Mouse (Mus musculus) monocyte, adult 2 months (primary cell): ENCODE results near the gene Fam163b.

Source experiments
- DNase-seq, 2 experiments: peaks; one replicate each; pipeline ENCODE4 v3.0.0; 2022; ENCODE audit warnings: low spot score in 2 of 2, low read depth in 1 of 2

Gene Fam163b

DNA sequence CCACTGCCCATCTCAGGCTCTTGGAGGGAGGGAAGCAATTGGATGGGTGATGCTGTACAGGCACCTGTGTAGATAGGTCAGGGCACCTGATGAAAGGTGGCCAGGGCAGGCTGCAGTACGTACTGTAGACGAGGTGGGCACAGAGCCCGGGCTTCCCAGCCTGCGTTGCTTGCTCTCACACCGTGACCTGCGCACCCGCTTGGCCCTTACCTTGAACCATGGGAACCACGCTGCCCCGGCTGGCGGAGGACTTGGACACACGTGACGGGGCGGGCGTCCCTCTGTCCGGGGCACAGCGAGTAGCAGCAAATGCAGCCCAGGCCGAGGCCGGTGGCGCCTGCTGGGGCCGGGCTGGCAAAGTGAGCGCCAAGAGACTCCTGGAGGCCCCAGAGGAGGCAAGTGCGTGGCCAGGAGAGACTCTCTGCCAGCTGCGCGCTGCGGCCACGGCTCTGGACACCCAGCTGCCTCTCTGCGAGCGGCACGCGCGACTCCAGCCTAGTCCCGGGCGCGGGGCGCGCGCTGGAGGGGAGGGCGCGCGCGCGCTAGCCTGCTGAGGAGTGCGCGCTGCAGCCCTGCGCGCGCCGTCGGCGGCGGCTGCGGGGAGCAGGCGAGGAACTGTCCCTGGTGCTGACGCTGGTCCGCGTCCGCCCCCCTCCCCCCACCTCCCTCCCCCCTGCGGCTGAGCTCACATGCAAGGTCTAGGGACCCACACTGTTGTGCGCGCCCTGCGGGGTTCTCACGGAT lies at the start of gene Fam163b:
TSS of gene Fam163b (minus strand) at position 542 of the 744 bp plus-strand sequence.
- DNase-seq, result no peak

DNA sequence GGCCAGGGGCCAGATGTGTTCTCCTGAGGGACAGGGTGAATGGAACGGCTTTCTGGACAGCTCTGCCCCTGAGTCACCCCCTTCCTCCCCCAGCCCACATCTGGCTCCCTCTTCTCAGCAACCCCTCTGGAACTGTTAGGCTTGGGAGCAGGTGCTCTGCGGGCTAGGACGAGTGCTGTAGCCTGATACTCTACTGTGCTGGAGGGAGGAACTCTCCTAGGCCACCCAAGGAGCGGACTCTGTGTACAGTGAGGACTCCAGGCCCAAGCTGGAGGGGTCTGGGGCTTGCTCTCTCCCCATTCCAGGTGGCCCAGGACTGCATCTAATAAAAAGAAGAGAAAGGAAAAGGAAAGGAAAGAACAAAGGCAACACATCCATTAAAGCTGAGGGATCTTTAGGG lies 47.7 kb upstream of the Fam163b start:
- DNase-seq, result no peak

DNA sequence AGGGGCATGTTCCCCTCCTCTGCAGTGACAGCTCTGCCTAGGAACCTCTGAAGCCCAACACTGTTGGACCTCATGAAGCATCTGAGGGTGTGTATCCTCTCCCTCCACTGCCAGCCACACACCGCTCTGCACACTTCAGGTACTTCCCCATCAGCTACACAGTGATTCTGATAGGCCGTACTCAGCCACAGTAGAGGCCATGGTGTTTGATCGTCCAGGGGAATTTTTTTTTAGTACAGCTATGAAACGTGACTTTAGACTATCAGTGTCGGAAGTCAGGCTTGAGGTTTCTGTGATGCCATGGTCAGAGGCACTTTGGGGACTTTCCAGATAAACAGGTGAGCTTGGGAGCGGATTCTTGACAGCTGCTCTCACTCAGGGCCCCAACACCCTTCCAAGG lies 45.2 kb upstream of the Fam163b start:
- DNase-seq, result no peak

DNA sequence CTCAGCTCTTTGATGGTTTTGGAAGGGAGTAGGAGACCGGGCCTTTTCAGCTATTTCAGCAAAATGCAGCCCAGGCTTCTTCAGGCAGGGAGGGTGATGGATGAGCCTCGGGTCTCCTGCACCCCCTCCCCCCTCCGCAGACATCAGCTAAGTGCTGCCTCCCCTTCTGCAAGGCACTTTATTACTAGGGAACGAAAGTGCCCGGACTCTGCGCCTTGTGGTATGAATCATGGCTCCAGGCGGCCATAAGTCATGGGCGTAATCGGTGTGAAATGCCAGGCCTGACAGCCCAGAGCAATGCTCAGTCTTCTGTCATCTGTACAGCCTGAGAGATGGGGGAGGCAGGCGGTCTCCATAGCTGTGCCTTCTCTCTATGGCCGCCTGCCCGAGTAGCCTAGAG lies 41.4 kb upstream of the Fam163b start:
- DNase-seq, result no peak

DNA sequence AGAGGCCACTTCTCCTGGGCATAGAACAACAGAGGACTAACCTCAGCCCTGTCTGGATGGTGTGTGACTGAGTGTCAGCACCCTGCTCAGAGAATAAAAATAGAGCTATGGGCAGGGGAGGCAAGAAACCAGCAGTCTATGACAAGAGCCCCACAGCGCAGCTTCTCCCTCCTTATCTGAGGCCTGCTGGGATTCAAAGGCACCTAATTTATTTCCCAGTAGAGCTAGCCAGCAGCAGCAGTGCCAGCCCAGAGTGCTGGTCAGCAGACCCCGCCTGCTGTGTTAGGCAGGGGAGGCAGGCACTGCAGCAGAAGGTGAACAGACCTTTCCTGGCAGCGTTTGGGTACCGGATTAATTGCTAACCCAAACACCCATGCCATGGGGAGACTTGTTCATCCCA lies 39.6 kb upstream of the Fam163b start:
- DNase-seq, result no peak

DNA sequence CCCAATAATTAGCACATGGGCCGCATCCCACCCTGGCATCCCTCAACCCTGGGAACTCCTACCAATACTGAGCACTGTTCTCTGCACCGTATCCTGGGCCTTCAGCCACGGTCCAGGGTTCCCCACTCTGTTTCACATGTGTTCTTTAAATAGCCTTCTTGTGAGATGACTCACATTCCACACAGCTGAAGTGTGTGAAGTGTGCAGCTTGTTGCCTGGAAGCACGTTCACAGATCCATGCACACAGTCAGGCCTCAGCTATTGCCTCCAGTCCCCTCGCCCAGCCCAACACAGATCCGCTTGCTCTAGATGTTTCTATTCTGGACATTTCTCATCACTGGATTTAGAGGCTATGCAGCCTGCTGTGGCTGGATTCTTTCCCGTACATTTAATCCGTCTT lies 36.8 kb upstream of the Fam163b start:
- DNase-seq, result no peak

DNA sequence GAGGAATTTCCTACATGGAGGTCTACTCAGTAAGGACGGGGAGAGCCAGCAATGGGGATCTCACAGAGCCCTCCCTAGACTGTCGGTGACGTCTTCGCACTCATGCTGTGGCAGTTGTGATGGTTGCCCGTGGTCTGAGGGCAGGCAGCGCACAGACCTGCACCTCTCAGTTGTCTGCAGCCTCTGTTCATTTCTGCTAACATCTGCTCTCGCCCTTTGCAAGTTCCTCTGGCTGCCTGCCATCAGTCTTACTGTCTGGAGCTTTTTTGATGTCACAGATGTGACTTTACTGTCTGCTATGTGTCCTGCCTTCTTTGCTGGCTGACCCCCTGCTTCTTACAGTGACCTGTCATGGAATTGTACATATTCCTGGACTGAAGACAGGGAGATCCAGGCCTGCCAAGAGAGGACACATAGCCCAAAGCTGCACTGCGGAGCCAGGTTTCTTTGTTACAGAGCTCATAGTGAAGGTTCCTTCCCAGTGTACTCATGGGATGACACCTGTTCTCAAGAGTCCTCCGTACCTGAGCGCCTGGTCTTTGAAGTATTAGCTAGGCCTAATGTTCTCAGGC lies 33.5 kb upstream of the Fam163b start:
- no peak for DNase-seq

DNA sequence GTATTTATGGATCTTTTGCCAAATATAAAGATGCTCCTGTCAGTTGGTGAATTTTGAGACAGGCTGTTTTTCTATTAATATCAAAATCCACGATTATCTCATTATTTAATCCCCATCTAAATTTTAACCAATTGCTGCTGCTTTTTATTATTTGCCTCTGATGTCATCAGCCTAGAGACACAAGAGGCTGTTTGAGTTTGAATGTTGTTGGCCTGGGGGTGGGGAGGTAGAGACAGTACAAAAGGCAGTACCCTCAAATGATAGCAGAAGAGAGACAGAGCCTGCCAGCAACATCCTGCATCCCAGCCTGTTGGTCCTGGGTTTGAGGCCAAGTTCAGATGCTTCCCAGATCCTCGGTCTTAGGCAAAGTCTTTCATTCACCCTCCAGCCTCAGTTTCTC lies 32.0 kb upstream of the Fam163b start:
- no peak for DNase-seq

DNA sequence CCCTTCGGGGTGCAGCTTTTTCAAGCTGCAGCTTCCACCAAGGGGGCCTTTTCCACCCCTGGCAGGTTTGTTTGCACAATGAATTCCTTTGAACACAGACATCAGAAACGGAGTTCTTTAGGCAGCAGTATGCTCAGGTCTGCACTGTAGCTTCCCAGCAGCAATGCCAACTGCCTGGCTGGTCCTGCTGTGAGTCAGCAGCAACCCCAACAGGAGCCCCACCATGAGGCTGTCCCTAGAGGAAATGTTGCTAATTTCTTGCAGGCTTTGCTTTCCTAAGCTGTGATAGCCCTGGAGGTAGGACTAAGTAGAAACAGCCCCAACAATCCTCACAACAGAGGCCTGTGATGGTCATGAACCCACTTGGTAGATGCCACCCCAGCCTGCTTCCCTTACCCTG lies 24.7 kb upstream of the Fam163b start:
- DNase-seq, result no peak

DNA sequence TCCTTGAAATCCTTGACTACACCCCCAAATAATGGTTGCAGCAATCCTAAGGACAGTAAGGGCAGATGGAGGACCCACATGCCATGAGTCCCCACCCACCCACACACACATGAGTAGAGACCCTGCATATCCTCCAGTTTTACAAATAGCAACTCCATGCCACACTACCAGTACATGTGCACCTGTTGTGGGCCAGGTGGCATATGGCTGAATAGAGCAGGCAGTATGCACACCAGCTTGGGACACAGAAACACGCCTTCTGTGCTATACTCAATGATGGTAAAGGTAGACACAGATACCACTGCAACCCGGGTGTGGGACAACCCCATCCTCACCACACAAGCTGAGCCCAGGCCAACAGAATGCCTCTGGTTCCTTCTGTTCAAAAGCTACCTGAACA lies 23.8 kb upstream of the Fam163b start:
- no peak for DNase-seq

DNA sequence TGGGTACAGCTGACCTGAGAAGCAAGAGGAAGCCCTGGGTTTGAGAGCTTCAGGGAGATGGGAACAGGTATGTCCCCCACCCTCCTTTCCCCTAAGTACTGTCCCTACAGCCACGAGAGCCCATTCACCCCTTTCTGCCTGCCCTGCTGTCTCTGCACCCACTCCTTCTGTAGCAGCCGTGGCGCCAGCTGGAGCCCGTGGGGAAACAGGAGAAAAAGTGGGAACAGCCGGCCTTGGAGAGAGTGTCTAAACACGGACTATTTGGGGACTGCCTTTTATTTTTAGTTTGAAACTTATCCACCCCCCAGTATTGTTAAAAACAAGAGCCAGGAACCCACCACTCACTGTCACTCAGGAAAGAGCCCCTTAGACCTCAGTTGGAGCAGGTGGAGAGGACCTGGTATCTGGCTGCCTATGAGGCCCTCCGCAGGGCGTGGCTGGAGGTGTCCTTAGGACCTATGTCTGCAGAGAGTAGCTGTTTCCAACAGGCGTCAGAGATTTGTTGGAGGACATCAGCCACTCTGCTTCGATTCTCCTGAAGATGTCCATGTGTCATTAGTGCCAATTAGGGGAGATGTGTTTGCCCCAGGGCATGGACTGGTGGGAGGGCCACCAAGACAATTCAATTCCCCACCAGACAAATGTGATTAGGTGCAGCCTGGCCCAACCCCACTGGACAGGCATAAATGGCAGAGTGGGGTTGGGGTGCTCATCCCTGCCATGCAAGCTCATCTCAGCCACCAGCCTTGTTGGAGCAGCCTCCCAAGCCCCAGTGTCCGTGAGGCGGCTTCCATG lies 22.7 kb upstream of the Fam163b start, which contains the start of gene Dbh:
TSS of gene Dbh (plus strand) at position 438 of the 795 bp plus-strand sequence.
- no peak for DNase-seq

DNA sequence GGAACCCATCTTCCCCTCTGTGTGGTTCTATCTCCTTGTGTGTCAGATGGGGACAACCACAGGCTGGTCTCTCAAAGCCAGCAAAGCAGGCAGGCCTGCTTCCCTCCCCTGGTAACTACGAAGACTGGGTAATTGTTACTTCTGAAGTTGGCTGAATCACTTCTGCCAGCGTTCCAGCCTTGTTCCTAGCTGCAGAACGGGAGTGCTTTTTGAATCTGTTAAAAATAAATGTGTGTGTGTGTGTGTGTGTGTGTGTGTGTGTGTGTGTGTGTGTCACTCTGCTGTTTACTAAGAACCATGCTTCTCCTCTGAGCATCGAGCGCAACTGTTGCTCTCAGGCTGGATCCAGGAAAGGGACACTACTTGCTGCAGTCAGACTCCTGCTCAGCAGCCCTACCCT lies 21.6 kb upstream of the Fam163b start:
- DNase-seq, result no peak

DNA sequence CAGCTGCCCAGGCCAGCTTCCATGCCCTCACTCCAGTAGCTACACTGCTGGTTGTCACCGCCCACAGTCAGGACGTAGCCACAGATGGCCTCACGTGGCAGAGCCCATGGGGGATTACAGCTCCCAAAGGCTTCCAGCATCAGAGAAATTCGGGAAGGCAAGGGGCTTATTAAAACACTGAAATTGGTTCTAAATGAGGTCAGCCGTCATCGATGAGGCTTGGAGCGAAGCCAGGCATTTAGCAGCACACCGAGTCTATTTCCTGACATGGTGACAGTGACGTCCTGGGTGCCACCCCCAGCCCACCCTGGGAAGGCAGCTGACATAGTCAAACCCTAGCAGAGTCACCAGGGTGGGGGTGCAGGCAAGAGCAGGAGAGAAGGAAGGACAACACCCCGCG lies 20.4 kb upstream of the Fam163b start:
- DNase-seq, result no peak

DNA sequence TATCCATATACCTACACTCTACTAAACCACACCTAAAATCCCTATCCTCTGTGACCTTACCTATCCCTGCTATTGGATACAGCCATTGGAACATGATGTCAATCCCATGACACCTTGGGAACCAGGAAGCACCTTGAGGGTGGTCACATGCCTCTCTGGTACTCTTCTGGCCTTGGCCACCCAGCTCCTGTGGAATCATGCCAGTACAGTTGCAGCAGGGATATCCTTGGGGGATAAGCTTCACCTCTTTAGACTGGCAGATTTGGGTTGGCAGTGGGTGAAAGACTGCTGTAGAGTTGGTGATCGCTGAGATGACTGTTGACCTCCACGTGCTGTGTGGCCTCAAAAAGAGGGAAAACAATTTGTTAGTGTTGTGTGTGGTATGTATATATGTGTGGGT lies 19.2 kb upstream of the Fam163b start:
- DNase-seq, result no peak

DNA sequence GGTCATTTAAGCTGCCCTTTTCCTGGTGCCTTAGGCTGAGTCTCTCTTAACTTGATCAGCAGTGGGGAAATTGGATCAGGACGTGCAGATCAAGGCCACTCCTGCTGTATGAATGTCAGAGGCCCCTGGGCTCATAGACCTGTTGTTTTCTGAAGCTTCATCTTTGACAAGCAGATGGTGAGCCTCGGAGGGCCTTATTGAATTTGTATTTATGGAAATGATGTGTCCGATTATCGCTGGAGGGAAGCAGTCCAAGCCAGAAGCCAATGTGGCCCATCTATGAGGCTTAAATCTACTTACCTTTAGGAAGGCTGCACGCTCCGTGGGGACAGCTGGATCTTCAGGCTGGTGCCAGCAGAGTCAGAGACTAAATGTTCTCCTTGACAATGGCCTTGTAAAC lies 14.3 kb upstream of the Fam163b start:
- no peak for DNase-seq

DNA sequence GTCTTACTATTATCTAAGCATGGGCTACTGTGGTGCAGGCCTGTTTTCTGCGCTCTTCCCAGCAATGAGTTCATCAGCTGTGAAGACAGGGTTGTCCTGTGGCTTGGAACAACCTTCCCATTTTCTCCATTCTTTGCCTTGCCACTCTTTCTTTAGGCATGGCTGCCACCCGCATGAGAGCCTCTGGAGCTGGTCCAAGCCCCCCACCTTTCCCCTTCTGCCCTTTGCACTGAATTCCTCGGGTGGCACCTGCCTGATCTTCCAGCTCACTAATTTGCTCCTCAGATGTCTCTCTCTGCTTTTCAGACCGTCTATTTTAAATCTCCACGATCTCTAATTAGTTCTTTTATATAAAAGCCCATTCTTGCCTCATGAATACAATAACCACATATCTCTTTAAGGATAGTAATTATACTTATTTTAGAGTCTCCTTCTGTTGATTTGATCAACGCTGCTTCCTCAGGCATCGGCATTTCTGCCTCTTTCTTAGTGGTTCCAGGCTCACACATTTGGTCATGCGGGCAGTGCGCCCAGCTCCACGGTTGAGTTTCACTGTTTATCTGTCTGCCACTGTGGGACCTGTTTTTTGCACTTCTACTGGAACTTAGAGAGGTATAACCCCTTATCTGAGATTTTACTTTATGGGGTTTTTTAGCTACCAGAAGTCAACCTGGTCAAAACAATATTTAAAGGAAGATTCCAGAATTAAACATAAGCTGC lies 12.3 kb upstream of the Fam163b start:
- no peak for DNase-seq

DNA sequence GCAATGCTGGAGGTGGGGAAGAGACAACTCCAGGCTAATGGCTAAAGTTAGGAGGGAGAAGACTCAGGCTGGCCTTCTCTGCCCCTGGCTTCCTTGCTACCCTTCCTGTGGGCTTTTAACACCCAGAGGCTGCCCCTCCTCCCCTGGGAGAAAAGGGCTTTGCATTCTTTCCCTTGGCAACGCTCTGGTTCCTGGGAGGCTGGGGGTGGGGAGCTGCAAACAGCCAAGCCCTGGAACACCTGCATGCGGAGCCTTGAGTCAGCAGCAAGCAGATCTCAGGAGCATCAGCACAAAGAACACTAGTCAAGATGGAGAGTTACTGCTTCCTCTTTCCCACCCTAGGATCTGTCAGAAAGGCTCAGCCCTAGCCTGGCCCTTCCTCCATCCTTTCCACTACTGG lies 7.2 kb upstream of the Fam163b start:
- no peak for DNase-seq

DNA sequence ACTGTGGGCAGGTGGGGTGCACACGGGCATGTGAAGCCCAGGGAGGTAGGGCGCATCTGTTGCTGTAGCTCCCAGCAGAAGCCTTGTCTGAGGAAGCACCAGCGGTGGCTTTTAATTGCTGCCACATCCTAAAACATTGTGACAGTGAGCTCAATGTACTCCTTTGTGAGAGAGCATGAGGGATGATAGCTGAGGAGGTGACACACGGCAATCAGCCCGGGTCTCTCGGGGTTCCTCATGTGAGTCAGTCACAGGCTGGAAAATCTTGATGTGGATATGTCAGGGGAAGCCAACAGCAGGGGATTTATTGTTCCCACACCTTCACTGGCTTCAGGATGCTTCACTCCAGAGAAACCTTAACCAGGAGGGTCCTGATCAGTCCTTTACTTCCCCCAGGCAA lies 4.5 kb upstream of the Fam163b start:
- no peak for DNase-seq

DNA sequence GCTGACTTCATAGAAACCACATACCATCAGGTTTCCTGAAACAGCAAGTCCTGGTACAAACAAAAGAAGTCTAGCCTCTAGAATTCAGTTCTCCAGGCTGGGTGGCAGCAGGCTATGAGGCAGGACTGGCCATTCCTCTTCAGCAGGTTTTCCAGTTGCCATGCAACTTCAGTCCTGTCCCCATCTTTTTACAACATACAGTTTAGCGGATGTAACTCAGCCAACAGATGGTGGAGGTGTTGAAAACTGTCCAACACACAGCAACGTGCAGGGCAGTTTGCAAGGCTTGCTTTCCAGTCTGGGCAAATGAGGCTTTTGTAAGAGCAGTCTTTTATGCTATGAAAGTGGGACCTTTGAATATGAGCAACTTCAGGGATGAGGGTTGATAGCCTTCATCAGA lies 2.7 kb upstream of the Fam163b start:
- no peak for DNase-seq

DNA sequence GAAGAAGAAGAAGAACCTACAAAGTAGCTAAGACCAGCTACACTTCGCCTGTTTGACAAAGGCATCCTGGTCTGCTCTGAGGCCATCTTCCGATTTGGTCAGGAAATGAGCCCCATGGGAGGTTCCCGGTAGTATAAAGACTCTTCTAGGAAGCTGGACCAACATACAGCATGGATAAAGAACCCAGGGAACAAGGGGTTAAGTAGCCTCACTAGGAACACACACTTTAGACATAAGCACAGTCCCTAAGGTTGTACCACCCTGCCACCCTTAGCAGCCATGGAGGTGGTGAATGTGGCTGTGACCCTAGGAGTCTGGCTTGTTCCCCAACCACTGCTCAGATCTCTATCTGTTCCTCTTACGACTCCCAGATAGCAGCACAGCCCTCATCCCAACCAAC lies 3.9 kb downstream of the Fam163b start:
- no peak for DNase-seq

DNA sequence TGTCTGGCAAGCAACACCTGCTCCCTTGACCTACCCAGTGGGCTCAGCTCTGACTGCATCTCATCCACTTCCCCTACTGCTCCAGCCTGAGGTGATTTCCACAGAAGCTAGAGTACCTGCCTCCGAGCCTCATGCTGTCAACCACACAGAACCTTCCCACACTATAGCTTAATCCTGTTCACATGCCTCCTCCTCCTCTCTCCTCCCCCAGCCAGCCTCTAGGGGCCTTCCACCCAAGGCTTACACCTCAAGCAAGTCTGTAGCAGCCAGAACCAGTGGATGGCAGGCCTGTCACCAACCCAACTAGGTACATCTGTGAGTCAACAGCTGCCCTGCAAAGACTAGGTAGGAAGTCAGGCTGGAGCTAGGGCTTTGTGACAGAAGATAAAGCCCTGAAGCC lies 5.5 kb downstream of the Fam163b start:
- DNase-seq, result no peak

DNA sequence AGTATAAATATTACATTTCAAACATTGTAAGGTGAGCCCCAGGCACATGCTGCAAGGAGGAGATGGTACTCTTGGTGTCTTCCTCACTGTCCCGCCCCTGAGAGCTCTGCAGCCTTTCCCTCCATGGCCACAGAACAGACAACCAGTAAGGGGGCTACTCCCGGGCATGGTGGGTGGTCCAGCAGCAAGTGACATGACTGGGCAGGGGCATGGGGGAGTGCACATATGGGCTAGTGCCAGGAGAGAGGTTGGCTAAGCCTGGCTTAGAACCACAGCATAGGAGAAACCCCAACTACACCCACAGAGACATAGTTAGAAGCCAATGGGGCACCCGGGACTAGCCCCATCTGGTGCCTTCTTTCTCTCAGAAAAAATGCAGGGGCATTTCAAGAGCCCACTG lies 6.0 kb downstream of the Fam163b start:
- DNase-seq, result no peak
